Mouse (Mus musculus) midbrain, embryonic 13.5 days (tissue): ENCODE data around the gene Actr1a. TPM values are rescaled to one million over a fixed set of nuclear protein-coding genes. Genes with fewer than 3 reads are reported as not detected.
A peak's percentile ranks its signal among the peaks of the same experiment; 100 is the strongest.

ENCODE experiments used
- ATAC-seq: fragments of 200-750 bp; cut with Nextera tagmentation; 2 replicates; pipeline ENCODE4 v1.8.0; 2017; ENCODE audit warnings: mild to moderate bottlenecking, moderate TSS enrichment, moderate library complexity
- H3K27ac ChIP-seq: fragments of 300-500 bp; sonication (generic); 2 replicates; pipeline ENCODE4 v1.5.1; 2015; ENCODE audit warnings: inconsistent platforms, mild to moderate bottlenecking, moderate library complexity
- H3K27me3 ChIP-seq: fragments of 300-500 bp; sonication (generic); 2 replicates; pipeline ENCODE4 v1.6.1; 2015; ENCODE audit warnings: mild to moderate bottlenecking, inconsistent platforms
- H3K36me3 ChIP-seq: fragments of 300-500 bp; sonication (generic); 2 replicates; pipeline ENCODE4 v1.6.1; 2015; ENCODE audit warnings: mild to moderate bottlenecking, inconsistent platforms
- H3K4me1 ChIP-seq: fragments of 300-500 bp; sonication (generic); replicated peaks from 2 replicates; pipeline ENCODE4 v1.6.1; 2015; ENCODE audit warnings: inconsistent platforms
- H3K4me2 ChIP-seq: fragments of 300-500 bp; sonication (generic); replicated peaks from 2 replicates; pipeline ENCODE4 v1.6.1; 2015; ENCODE audit warnings: moderate library complexity, mild to moderate bottlenecking, inconsistent platforms
- H3K4me3 ChIP-seq: fragments of 300-500 bp; sonication (generic); replicated peaks from 2 replicates; pipeline ENCODE4 v1.5.1; 2015; ENCODE audit warnings: mild to moderate bottlenecking, inconsistent platforms
- H3K9ac ChIP-seq: fragments of 300-500 bp; sonication (generic); replicated peaks from 2 replicates; pipeline ENCODE4 v1.6.1; 2015; ENCODE audit warnings: mild to moderate bottlenecking, inconsistent platforms
- H3K9me3 ChIP-seq: fragments of 300-500 bp; sonication (generic); 2 replicates; pipeline ENCODE4 v1.6.1; 2016; ENCODE audit warnings: mild to moderate bottlenecking, inconsistent platforms
- WGBS: fragments of 180-500 bp; shearing (Covaris S2); methylation state at CpG from one replicate; pipeline ENCODE4 v1.1.7; 2015; 5-methylcytosine and 5-hydroxymethylcytosine counted together
- microRNA counts: library from miRNA; unstranded; fragments of <30 nt; microRNA quantifications from one replicate; lab custom pipeline; 2016
- microRNA-seq: library from miRNA; unstranded; fragments of <30 nt; microRNA quantifications from one replicate; pipeline ENCODE4, GENCODE M21; 2016
- polyA plus RNA-seq: library from polyadenylated mRNA; unstranded; fragments of >200 nt; fragmentation: Nextera tagmentation; extraction: Ambion mirVana; gene quantifications from 2 replicates; pipeline ENCODE4 v1.2.1, GENCODE M21; 2015

Gene Actr1a
- polyA plus RNA-seq, 1 experiment from 2014 or later, result 331 TPM

DNA sequence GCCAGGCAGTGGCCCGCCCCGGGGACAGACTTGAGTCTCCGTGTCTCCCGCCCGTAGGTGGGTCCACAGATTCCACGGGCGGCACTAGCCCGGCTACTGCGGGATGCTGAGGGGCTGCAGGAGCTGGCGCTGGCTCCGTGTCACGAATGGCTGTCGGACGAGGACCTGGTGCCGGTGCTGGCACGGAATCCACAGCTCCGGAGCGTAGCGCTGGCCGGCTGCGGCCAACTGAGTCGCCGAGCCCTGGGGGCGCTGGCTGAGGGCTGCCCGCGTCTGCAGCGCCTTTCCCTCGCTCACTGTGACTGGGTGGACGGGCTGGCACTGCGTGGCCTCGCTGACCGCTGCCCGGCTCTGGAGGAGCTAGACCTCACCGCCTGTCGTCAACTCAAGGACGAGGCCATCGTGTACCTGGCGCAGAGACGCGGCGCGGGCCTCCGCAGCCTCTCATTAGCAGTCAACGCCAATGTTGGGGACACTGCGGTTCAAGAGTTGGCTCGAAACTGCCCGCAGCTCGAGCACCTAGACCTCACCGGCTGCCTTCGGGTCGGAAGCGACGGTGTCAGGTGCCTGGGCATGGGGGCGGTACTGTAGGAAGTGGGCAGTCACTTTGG lies 66.4 kb downstream of the Actr1a start:
- Histone ChIP-seq H3K4me3 (peak overlapping the region; percentile 62), H3K27ac (peak overlapping the region; percentile 96), H3K9me3 (no peaks in the 10 kb centered on the region), H3K9ac (peak overlapping the region; percentile 80), H3K36me3 (peaks cover 27% of the 10 kb centered on the region), H3K4me1 (peaks cover 52% of the 10 kb centered on the region), H3K27me3 (peaks cover 14% of the 10 kb centered on the region), H3K4me2 (peak overlapping the region; percentile 100)
- WGBS, result under 1% methylated on average over 54 of the region's 54 CpGs
- ATAC-seq, result no peak; the same call in 1 of the 2 replicates

DNA sequence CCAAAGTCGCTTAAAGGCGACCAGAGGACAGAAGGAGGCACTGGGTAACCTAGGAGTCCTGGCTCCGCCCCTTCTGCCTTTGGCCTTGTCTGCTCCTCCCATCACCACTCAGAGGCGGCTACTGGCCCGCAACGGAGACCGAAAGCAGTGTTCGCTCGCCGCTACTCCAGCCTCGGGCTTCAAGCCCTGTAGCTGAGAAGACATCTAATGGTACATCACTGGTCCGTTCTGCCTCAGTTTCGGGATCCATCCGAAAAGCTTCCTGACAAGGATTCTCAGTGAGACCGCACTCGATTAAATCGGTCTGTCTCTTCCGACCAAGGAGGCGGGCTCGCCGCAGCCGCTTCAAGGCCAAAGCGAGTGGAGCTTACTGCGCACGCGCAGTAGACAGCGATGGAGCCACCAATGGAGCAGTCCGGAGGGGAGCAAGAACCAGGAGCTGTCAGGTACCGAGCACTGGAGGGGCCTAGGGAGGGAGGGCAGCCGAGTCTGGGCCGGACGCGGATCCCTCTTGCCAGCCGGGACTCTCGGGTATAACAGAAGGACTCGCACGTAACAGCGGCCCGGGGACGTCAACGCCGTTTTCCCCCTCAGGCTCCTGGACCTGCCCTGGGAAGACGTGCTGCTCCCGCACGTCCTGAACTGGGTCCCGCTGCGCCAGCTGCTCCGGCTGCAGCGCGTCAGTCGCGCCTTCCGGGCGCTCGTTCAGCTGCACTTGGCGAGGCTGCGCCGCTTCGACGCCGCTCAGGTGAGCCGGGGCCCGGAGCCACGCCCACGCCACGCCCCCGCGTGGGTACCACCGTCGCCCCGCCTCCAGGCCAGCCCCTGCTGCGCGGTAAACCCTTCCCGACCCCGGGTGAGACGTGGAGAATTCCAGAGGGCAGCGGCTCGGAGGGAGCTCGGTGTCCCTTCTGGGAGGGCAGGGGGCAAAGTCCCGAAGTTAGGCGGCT lies 67.2 kb downstream of the Actr1a start, which contains the start of gene Fbxl15:
Fbxl15 (plus strand) TSS at position 104 of the 950 bp plus-strand sequence.
- peak within 1 kb of the TSS; percentile 62 for H3K4me3 ChIP-seq
- H3K27me3 ChIP-seq, result peaks cover 16% of the 10 kb centered on the region
- H3K4me1 ChIP-seq, result peaks cover 60% of the 10 kb centered on the region
- peak within 1 kb of the TSS; percentile 96 for H3K27ac ChIP-seq
- peak; percentile 87 for ATAC-seq
- no peaks in the 10 kb centered on the region for H3K9me3 ChIP-seq
- peaks cover 27% of the 10 kb centered on the region for H3K36me3 ChIP-seq
- H3K4me2 ChIP-seq, result peak within 1 kb of the TSS; percentile 100
- peak within 1 kb of the TSS; percentile 80 for H3K9ac ChIP-seq
- under 1% methylated on average over 79 of the region's 81 CpGs for WGBS

DNA sequence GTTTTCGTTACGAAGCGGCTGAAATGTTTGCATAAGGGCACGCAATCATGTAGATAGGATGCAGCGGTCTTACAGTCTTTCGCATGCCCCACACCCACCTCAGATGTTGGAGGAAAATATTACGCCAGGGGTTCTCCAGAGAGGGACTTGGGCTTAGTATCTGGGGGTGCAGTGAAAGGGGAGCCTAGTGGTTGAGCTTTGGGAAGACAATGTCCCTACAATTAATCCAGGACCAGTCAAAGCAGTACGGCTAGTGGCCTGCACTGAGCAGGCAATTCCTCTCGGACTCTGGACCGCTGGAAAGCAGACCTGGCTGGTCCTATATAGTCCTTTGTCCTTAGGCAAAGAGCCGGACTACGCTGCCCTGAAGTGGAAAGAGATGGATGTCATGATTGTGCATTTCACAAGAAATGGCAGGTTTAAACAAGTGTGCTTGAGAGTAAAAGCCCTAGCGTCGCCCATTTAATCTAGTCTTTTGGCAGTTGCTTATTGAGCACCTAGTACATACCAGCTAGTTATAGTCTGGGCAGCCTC lies 68.0 kb downstream of the Actr1a start:
- H3K4me1 ChIP-seq, result peaks cover 67% of the 10 kb centered on the region
- peak; percentile 10 for ATAC-seq
- peak overlapping the region; percentile 80 for H3K9ac ChIP-seq

More for the DNA sequence above, 68.0 kb downstream of the Actr1a start:
- H3K27ac ChIP-seq, result peak overlapping the region; percentile 96
- peaks cover 16% of the 10 kb centered on the region for H3K27me3 ChIP-seq
- no peaks in the 10 kb centered on the region for H3K9me3 ChIP-seq
- WGBS, result 32% methylated on average over 14 of the region's 14 CpGs
- peak overlapping the region; percentile 62 for H3K4me3 ChIP-seq
- H3K4me2 ChIP-seq, result peak overlapping the region; percentile 100
- H3K36me3 ChIP-seq, result peaks cover 26% of the 10 kb centered on the region

MicroRNAs encoded within 50 kb of the gene (microRNA counts, 519-probe panel; counts per million panel counts)
- microRNA mmu-miR-146b (lab: Ali Mortazavi, UCI), result 110 counts per million, percentile 56 among the panel's probes with 10 or more counts

Small RNA genes lying within 50 kb of the gene (microRNA-seq; reads per million reads assigned to microRNA genes)
- gene Mir146b, result 1.9 reads per million

Other genes starting within 250 kb of the Actr1a start
- 1.6 and 9.9 TPM in 2 replicates for gene Pitx3, start 247.4 kb downstream of the Actr1a start, polyA plus RNA-seq
- 68.2 and 70.5 TPM in 2 replicates for gene Gbf1, start 243.2 kb downstream of the Actr1a start, polyA plus RNA-seq
- 1.8 and 2.3 TPM in 2 replicates for gene Nfkb2, start 91.4 kb downstream of the Actr1a start, polyA plus RNA-seq
- gene Psd, start 68.6 kb downstream of the Actr1a start, polyA plus RNA-seq, result 61.7 and 69.0 TPM in 2 replicates
- gene Fbxl15, start 67.6 kb downstream of the Actr1a start, polyA plus RNA-seq, result 40.8 and 44.2 TPM in 2 replicates
- 290 TPM in 2 replicates for gene Cuedc2, start 57.0 kb downstream of the Actr1a start, polyA plus RNA-seq
- 7.8 and 9.2 TPM in 2 replicates for gene Mfsd13a, start 54.6 kb downstream of the Actr1a start, polyA plus RNA-seq
- gene 2310034G01Rik, start 45.4 kb downstream of the Actr1a start, polyA plus RNA-seq, result 1.7 TPM in 2 replicates
- gene Sufu, start 1.1 kb upstream of the Actr1a start, polyA plus RNA-seq, result 27.7 and 28.6 TPM in 2 replicates
- 27.7 and 33.0 TPM in 2 replicates for gene Trim8, start 106.0 kb upstream of the Actr1a start, polyA plus RNA-seq
- 226 and 238 TPM in 2 replicates for gene Arl3, start 177.4 kb upstream of the Actr1a start, polyA plus RNA-seq
- gene Sfxn2, start 177.6 kb upstream of the Actr1a start, polyA plus RNA-seq, result 10.3 and 11.9 TPM in 2 replicates
- 38.9 and 41.9 TPM in 2 replicates for gene Wbp1l, start 203.3 kb upstream of the Actr1a start, polyA plus RNA-seq